Mouse (Mus musculus) layer of hippocampus, adult 9-11 months (tissue): Measurements from ENCODE around the gene Bbs10.

ENCODE experiments used
- DNase-seq: peaks from one replicate; pipeline ENCODE4 v3.0.0; 2022

Bbs10 gene

DNA sequence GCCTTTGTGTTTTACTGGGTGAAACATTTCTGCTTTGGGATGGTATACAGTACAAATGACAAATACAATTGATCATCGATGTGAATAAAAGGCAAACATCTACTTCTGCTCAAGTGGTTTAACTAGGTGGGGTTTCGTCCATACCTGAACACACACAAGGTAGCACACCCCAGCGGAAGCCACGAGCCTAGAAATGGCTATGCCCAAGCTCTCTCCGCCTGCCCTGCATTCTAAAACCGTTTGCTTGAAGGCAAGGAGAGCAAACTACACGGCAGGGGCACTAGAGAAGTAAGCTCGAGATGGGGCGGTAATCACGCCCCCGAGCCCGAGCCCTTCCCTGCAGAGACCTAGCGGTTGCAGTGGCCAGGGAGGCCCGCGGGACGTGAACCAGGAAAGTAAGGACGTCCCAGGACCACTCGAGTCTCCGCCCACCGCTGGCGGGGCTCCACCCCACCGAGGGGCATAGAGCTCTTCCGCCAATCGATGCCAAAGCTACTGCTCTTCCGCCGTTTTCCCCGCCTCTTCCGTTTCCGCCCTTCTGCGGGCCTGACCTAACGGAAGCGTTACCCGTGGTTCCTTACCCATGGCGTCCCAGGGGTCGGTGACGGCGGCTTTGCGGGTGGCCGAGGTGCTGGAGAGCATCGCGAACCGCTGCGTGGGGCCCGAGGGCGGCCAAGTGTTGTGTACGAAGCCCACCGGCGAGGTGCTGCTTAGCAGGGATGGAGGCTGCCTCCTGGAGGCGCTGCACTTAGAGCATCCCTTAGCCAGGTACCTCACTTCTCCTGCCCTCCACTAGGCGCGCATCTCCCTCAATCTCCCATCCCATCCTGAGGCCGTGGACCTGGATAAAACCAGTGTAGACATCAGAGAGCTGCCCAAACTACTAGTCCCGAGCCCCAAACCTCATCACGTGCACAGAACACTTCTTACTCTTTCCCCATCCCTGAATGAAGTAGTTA is at the start of gene Bbs10:
TSS of gene Bbs10 (plus strand) at position 540 of the 959 bp plus-strand sequence.
- peak; percentile 97 for DNase-seq

DNA sequence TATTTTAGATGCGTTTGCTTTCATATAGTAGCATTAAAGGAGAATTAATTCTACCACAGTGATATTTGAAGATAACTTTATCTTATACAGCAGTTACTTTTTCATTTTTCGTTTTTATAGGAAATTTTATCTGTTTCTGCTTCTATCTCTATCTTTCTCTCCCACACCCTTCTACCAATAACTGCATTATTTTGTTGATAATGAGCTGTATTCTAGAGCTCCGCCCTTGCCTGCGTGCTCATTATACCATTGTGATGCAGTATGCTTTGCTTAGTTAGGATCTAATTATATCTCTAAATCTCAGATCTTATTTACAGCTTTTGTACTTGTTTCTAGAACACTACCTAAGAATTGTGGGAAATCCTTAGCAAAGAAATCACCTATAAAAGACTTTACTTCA is 48.3 kb upstream of the Bbs10 start:
- no peak for DNase-seq

DNA sequence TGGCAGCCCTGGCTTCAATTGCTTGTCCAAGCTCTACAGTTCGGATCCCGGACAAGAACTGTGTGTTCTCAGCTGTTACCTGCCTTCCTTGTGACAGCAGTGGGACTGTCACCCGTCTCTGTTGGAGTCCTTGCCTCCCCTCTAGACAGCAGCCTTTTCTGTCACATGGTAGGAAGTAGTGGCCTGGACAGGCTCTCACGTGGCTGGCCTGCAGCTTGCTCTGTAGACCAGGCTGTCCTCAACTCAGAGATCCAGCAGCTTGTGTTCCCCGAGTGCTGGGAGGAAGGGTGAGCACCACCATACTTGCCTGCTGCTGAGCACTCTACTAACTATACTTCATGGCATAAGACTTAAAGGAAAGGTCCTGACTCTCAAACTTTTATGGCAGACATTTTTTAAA is 46.8 kb upstream of the Bbs10 start:
- DNase-seq = no peak

- DNase-seq = peak; percentile 69
Measured at GRCm38 (mm10) chr10:111255228-111255627, 43.3 kb upstream of the Bbs10 start.

DNA sequence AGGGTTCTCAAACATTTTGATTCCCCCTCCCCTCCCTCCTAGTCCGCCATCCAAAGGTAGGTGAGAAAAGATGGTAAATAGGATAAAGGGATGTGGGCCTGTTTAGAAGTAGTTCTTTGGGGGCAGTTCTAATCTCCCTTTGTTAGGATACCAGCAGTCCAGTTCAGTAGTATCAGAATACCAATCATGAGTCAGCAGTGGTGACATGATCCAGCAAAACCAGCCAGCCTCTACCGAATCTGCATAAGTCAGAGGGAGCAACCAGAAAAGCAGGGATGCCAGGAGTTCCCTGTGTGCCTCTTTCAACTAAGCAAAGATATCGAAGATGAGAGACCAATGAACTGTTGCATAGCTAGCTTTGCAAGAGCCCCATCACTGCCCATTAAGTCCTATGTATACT is 42.3 kb upstream of the Bbs10 start:
- no peak for DNase-seq

DNA sequence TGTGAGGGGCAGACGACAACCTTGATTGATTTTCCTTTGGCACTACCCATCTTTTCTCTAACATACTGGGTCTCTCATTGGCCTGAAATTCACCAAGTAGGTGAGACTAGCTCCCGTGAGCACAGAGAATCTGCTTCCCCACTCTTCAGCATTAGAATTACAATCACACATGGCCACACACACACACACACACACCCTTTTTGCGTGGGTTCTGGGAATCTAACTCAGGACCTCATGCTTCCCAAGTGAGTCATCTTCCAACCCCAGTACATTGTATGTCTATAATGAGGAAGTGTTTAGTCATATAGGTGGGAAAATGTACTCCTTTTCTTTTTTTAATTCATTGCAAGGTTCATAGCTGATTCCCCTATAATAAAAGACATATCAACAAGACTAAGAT is 41.1 kb upstream of the Bbs10 start:
- DNase-seq = no peak

- no peak for DNase-seq
Measured at GRCm38 (mm10) chr10:111258256-111258655, 40.2 kb upstream of the Bbs10 start.

DNA sequence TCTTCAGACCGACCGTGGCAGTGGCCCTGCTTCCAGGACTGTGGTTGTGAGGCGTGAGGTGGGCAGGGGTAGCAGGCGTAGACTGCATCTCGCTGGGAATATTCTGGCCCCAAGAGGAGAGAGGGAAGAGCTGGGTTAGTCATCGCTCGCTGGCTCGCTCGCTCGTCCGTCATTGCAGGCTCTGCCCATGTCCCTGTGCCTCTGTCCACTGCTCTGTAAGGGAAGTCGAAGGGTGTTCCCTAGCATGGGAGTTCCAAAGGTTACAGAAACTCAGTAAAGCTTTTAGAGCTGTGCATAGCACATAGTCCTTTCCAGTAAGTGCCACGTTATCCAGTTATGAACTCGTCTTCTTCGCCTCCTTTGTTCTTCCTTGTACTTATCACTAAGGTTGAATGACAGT is 26.8 kb upstream of the Bbs10 start:
- no peak for DNase-seq

GRCm38 (mm10) chr10:111272905-111273304 is 25.6 kb upstream of the Bbs10 start:
- DNase-seq = no peak

DNA sequence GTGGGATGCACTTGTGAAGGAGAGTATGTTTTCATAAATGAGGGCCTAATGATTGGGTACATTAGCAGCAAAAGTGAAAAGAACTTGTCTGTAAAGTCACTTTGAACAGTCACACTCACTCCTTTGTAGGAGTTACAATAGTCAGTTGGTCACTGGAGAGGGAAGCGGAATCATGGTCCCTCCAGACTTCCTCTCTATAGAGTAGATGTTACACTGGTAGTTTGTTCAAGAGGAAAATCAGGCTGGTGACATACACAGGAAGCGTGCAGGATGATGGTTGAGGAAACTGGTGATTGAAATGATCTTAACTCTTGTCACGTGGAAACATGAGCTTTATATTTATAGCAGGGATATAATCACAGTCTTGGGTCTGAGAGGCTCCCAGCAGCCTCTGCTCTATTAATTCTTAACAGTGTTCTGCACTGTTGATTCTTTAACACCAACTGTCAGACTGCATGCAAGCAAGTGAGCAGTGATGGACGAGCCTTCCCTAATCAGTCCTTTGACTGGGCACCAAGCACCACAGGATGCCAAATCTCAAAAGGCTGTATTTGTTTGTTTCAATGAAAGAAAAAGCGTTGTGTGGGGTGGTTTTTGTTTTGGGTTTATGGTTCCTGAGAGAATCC is 24.9 kb upstream of the Bbs10 start:
- DNase-seq = no peak

DNA sequence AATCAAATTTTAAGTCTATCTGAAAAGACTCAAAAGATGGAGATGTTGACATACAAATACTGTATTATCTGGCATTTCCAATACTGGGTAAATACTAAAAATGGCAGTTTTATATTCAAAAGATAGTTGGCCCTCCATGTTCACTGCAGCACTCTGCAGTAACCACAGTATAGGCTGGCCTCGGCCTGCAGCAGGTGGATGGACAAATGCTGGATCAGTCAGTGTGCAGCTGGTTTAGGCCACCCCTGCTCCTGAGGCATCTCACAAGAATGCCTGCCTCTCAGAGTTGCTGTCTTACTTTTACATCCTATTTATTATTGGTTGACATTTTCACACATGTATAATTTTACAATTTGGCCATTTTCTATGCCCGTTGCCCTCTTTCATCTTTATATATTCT is 22.7 kb upstream of the Bbs10 start:
- no peak for DNase-seq

DNA sequence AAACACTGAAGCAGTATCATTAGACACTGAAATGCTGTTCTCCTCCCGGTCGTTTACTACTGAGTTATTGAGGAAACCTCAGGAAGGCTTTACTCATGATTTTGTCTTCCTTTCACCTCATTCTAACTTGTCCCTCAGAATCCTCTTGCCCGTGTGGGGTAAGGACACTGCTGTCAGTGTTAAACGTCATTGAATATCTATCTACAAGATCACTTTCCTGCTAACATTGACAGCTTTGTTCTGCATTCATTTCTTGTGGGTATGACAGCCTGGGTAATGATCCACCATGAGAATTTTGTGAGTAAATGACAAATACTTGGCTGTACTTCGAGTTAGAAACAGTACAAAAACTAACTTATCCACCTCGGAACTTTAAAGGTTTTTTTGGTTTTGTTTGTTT is 848 bp upstream of the Bbs10 start:
- no peak for DNase-seq

DNA sequence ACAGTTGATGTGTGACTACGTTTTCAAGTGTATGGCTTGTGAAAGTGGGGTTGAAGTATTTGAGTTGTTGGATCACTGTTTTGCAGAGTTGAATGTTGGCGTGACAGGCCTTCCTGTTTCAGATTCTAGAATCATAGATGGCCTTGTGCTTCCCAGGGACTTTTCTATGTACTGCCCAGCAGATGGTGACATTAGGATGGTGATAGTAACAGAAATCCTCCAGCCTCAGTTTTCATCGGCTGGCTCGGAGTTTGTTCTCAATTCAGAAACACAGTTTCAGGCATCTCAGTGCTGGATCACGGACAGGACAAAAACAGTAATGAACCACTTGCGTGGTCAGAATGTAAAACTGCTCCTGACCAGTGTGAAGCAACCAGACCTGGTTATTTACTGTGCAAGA is 1.1 kb downstream of the Bbs10 start:
- DNase-seq = peak; percentile 16

DNA sequence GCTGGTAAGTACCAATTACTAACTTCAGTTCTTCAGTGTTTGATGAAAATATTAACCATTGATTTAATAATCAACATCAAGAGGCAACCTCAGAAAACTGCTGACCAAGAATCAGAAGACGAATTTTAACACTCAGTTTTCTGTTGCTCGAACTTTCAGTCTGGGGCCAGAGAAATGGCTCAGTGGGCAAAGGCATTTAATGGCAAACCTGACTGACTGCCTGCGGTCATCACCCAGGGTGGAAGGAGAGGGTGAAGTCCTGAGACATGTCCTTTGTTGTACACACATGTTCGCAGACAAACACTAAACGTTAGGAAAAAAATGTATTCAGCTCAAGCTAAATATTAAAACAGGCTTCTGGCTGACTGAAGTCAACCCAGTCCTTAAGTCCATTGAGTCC is 2.6 kb downstream of the Bbs10 start:
- DNase-seq = no peak

DNA sequence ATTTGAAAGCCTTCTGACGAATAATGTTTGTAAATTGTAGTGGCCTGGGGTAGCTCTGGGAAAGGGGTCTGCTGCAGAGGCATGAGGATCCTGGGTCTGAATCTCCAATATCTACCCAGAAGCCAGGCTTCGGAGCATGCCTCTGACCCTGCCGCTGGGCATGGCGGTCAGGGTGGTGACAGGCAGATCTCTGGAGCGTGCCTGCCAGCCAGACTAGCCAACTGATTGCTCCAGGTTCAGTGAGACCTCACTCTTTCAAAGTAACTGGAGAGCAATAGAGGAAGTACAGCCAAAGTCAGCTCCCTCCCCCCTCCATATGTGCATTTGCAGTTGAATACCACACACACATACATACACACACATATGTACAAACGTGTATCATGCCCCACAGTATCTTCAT is 4.0 kb downstream of the Bbs10 start:
- DNase-seq = no peak

DNA sequence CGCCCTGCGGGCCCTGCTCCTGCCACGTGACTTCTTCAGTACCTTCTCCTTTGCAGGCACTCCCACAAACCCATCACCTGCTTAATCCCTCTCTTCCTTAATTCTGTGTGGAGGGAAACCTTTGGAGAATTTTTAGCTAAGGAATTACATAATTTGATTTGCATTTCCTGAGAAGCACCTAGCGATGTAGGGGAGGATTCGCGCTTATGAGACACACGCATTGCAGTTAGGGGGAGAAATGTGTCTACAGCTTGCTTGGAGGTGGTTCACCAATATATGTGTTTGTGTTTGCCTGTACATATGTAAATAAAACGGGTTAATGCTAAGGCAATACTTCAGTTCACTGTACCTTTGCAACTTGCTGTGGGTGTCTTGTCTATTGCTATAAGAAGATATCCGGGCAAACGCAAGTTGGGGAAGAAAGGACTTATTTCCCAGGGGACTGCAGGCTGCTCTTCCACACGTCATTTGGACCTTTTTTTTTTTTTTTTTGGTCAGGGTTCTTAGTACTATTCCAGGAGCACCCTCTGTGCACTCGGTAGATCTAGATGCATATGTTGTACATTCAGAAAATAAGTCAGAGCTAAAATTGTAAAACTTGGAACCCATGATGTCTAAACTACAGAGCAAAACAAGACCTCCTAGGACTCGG is 10.5 kb downstream of the Bbs10 start:
- no peak for DNase-seq

DNA sequence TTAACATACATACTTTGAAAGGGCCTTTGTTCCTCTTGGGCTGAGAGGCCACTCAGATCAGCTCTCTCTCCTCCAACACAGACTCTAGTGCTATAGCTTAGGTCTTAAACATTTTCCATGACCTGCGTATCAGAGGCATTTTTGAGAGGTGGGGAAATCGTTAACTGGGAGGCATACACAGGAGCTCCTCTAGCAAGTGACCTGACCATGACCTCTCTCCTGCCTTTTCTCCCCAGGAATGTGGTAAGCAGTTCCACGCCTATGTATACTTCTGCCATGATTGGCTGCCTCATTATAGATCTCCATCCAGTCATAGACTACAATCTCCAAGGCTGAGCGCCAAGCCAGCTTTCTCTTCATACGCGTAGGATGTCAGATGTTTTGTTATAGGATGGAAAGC is 14.8 kb downstream of the Bbs10 start:
- DNase-seq = no peak

DNA sequence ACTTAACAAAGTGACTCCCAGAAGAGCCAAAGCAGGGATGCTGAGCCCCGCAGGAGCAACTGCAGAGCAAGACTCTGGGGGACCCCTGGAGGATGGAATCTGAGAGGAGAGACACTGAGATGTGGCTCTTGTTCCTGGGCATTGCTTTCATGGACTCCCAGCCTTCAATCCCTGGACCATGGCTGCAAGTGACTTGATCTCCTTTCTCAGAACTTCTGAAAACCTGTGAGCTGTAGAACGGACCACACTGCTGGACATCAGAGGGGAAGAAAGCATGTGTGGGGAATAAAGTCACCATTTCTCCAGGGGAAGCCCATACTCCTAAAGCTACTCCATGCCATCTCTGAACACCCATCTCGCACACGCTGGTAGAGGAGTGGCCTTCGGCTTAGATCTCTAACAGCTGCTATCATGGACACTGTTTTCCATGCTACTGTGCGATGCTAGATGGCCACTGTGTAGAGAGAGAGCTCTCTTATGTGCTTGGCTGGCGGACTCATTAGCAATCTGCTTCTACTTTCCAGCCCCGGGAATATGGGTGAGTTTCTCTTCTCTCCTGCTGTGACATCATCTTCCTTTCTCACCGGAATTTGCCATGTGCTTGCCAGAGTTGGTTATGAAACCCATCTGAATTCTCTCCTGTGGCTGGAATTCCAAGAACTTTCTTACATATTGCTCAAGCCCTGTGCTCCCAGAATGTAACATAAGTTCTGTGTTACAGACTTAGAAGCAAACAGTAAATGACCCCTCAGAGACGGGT is 16.3 kb downstream of the Bbs10 start:
- DNase-seq = peak; percentile 26

- no peak for DNase-seq
Measured at GRCm38 (mm10) chr10:111315940-111316339, 17.5 kb downstream of the Bbs10 start.

GRCm38 (mm10) chr10:111318021-111318420 is 19.5 kb downstream of the Bbs10 start:
- peak; percentile 70 for DNase-seq

DNA sequence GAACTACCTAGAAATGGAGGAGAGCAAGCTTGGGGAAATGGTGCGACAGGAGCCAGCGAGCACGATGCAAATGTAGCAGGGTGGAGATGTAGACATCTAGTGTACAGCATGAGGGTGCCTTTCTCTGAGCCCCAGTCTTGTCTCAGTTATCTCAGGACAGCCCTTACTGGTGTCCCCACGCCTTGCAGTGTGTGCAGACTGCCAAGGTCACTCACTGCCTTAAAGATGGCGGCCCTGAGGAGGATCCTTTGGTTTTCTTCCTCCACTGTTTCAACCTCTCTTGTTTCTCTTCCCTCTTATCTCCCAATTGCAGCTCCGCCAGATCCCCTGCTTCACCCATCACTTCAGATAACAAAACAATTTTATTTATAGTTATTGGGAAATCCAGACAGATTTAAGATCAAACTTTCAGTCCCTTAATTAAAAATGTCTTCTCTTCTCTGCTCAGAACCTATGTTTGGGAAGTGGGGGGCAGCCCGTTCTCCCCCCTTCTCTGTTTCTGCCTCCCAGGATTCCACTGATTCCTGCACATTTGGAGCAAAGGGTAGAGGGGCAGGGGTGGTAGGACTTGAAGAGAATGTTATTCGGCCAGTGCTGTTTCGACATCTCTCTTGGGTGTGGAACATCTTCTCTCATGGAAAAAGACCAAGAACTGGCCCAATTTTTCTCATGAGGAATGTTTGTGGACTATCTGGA is 20.5 kb downstream of the Bbs10 start:
- DNase-seq = no peak

DNA sequence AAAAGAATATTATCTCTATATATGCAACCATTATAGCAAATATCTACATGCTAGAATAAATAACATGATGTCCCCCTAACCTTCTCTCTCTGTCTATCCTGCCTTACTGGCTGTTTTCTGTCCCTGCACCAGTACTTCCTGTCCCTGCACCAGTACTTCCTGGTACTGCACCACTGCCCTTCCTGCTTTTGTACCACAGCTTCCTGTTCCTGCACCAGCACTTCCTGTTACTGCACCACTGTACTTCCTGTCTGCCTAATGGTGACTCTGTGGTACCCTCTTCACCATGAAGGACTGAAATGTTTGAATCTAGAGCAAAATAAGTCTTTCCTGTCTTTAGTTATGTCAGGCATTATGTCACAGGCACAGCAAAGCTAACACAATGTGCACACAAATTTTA is 22.1 kb downstream of the Bbs10 start:
- no peak for DNase-seq

DNA sequence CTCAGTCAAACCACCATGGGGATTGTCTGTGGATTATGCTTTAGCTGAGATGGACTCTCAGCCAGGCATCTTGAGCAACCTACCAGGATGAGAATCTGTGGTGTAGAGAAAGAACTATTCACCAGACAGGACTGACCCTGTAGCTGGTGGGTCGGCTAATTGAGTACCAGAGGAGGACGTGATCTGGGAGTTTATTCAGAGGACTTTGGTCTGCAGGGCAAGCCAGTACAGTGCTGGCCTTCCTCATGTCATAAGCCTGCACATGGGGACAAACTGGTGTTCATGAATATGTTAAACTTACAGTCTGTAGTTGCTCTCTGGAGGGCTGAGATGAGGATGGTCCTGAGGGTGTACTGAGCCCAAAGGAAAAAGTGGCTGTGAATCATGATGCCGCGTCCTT is 29.5 kb downstream of the Bbs10 start:
- no peak for DNase-seq
